In genomic region chr11:50457111-50457911, GRCm38 (mm10) we compare ENCODE assay signal across 9 mouse cellular contexts. TPM values are rescaled to one million over a fixed set of nuclear protein-coding genes. Genes with fewer than 3 reads are reported as not detected.
DNase-seq lines count a peak whose midpoint lies in the region; ATAC-seq and TF ChIP-seq lines count a peak whose summit lies in the region.
"Had no signal": no experiment of that assay in that cellular context is flagged by ENCODE, and none has a peak within 500 bp of the region (broad histone marks: within the 10 kb centered on the region; RNA-seq: fewer than 3 reads in every experiment).

No protein-coding gene starts in this region.

- H3K4me2 ChIP-seq in midbrain, postnatal 0 days (ENCODE audit: low read depth, low read length, poor library complexity, severe bottlenecking): peak overlapping the region; percentile 36

- no peak overlapping the region for H3K9ac ChIP-seq in midbrain, postnatal 0 days (replicated peaks; ENCODE audit: low read length, poor library complexity, severe bottlenecking)

- H3K4me1 ChIP-seq in embryonic facial prominence, embryonic 10.5 days: peaks cover 22% of the 10 kb centered on the region
- 0 out of 2 replicates have a peak, but pooled peaks cover 9% of the 10 kb centered on the region for H3K4me1 ChIP-seq in midbrain, postnatal 0 days (ENCODE audit: insufficient read depth, low read length)

- peak; percentile 42 for DNase-seq in left cerebral cortex, postnatal 4 days
- no peak for DNase-seq in left cerebral cortex, adult 8-10 months (ENCODE audit: low spot score in 2 of 2)
- DNase-seq in embryonic facial prominence, embryonic 10.5 days (ENCODE audit: low spot score): peak; percentile 54
- peak; percentile 25 to 26 for DNase-seq in heart, postnatal 10 days
- peak; percentile 55 to 73 for DNase-seq in kidney, postnatal 25 days
- peak; percentile 56 for DNase-seq in midbrain, postnatal 0 days (ENCODE audit: low spot score)
- no peak for DNase-seq in urinary bladder, postnatal 10 days (ENCODE audit: low spot score)
- DNase-seq in B cell, adult 2 months: no peak

- peaks cover 42% of the 10 kb centered on the region for H3K27me3 ChIP-seq in embryonic facial prominence, embryonic 10.5 days (replicated peaks; ENCODE audit: low read depth, poor library complexity, severe bottlenecking)
- no peaks in the 10 kb centered on the region for H3K27me3 ChIP-seq in midbrain, postnatal 0 days (ENCODE audit: insufficient read depth, low read length)

- intact Hi-C loops in left cerebral cortex, postnatal 4 days (cut with DNase I): loop anchor here (5.0 kb wide), 1 partner anchor 310 kb away; no protein-coding TSS in a partner anchor
- intact Hi-C loops in heart, postnatal 10 days (cut with DNase I): loop anchor here (5.0 kb wide), 1 partner anchor 130 kb away; no protein-coding TSS in a partner anchor

- H3K27ac ChIP-seq in embryonic facial prominence, embryonic 10.5 days (replicated peaks): no peak overlapping the region
- no peak overlapping the region for H3K27ac ChIP-seq in midbrain, postnatal 0 days (ENCODE audit: low read depth, low read length)

- WGBS in embryonic facial prominence, embryonic 10.5 days: 5% methylated on average over 26 of the region's 26 CpGs
- WGBS in midbrain, postnatal 0 days: 6% methylated on average over 26 of the region's 26 CpGs

- H3K36me3 ChIP-seq in embryonic facial prominence, embryonic 10.5 days (replicated peaks): no peaks in the 10 kb centered on the region
- H3K36me3 ChIP-seq in midbrain, postnatal 0 days (ENCODE audit: insufficient read depth, low read length): no peaks in the 10 kb centered on the region

- peak overlapping the region; percentile 38 for H3K4me3 ChIP-seq in embryonic facial prominence, embryonic 10.5 days
- no peak overlapping the region for H3K4me3 ChIP-seq in midbrain, postnatal 0 days (ENCODE audit: low read depth, low read length)

- no peaks in the 10 kb centered on the region for H3K9me3 ChIP-seq in embryonic facial prominence, embryonic 10.5 days
- H3K9me3 ChIP-seq in midbrain, postnatal 0 days (ENCODE audit: low read length): no peaks in the 10 kb centered on the region

- TF ChIP-seq CTCF in midbrain, postnatal 0 days (IDR thresholded peaks at IDR 0.05): no peak

- no peak for ATAC-seq in midbrain, postnatal 0 days (ENCODE audit: low FRiP score)
- ATAC-seq: Patski had no signal

RNA-seq across cellular contexts. Expression of gene Rufy1, which starts 26.4 kb away (rescaled TPM):
- 10 to 100 TPM; 21.3 to 22.5 TPM for total RNA-seq in left cerebral cortex, postnatal 4 days (2021)
- 10 to 100 TPM; 28.2 to 31.5 (median 29.8) TPM for total RNA-seq in left cerebral cortex, adult 8-10 months (2022)
- polyA plus RNA-seq in embryonic facial prominence, embryonic 10.5 days (2016; fragmentation: Nextera tagmentation; extraction: Ambion mirVana): 21.8 and 27.0 TPM in 2 replicates
- total RNA-seq in heart, postnatal 10 days (2021): 10 to 100 TPM; 25.8 to 33.1 TPM
- total RNA-seq in midbrain, postnatal 0 days (2014; rRNA removed): 11.3 and 21.8 TPM in 2 replicates
- polyA plus RNA-seq in midbrain, postnatal 0 days (2015; fragmentation: Nextera tagmentation; extraction: Ambion mirVana): 19.9 and 20.6 TPM in 2 replicates

Comparison
In these comparisons a context has a peak if more than half of its experiments do, and no peak if none do; other contexts are left out.
1. DNase-seq: peak in left cerebral cortex, postnatal 4 days (single experiment), embryonic facial prominence, embryonic 10.5 days (single experiment), heart, postnatal 10 days (2 of 2), kidney, postnatal 25 days (2 of 2) and midbrain, postnatal 0 days (single experiment); none in left cerebral cortex, adult 8-10 months (0 of 2), urinary bladder, postnatal 10 days (single experiment) and B cell, adult 2 months (0 of 2).